Mouse (Mus musculus) forebrain, postnatal 0 days (tissue): ENCODE data around the gene Ctdnep1. TPM values are rescaled to one million over a fixed set of nuclear protein-coding genes. Genes with fewer than 3 reads are reported as not detected.
A peak's percentile ranks its signal among the peaks of the same experiment; 100 is the strongest.

Experiments
- ATAC-seq: fragments of 200-750 bp; cut with Nextera tagmentation; 2 replicates; pipeline ENCODE4 v1.8.0; 2017; ENCODE audit warnings: mild to moderate bottlenecking, moderate library complexity
- DNase-seq: peaks from one replicate; pipeline ENCODE4 v3.0.0-alpha.2; 2015
- H3K27ac ChIP-seq: fragments of 300-500 bp; sonication (generic); 2 replicates; pipeline ENCODE4 v1.5.1; 2014; ENCODE audit warnings: low read depth, mild to moderate bottlenecking, antibody characterized with exemption, low read length, moderate library complexity, mixed read lengths
- H3K27me3 ChIP-seq: fragments of 300-500 bp; sonication (generic); 2 replicates; pipeline ENCODE4 v1.6.1; 2014; ENCODE audit warnings: mild to moderate bottlenecking, low read length, mixed read lengths; ENCODE audit not compliant: insufficient read depth
- H3K36me3 ChIP-seq: fragments of 300-500 bp; sonication (generic); 2 replicates; pipeline ENCODE4 v1.6.1; 2014; ENCODE audit warnings: mild to moderate bottlenecking, moderate library complexity; ENCODE audit not compliant: insufficient read depth
- H3K4me1 ChIP-seq: fragments of 300-500 bp; sonication (generic); 2 replicates; pipeline ENCODE4 v1.6.1; 2014; ENCODE audit warnings: antibody characterized with exemption; ENCODE audit not compliant: insufficient read depth
- H3K4me2 ChIP-seq: fragments of 300-500 bp; sonication (generic); 2 replicates; pipeline ENCODE4 v1.6.1; 2014; ENCODE audit warnings: low read depth, mild to moderate bottlenecking, moderate library complexity
- H3K4me3 ChIP-seq: fragments of 300-500 bp; sonication (generic); 2 replicates; pipeline ENCODE4 v1.5.1; 2014; ENCODE audit warnings: low read depth, low read length, mixed read lengths
- H3K9ac ChIP-seq: fragments of 300-500 bp; sonication (generic); 2 replicates; pipeline ENCODE4 v1.6.1; 2014; ENCODE audit warnings: mild to moderate bottlenecking
- H3K9me3 ChIP-seq: fragments of 300-500 bp; sonication (generic); 2 replicates; pipeline ENCODE4 v1.6.1; 2016; ENCODE audit warnings: low read length
- CTCF ChIP-seq: sonication (generic); IDR thresholded peaks from 2 replicates; pipeline ENCODE4 v1.5.1; 2016; ENCODE audit warnings: antibody characterized with exemption, control low read depth, low read depth
- WGBS: fragments of 180-500 bp; shearing (Covaris S2); extraction: QIAGEN DNeasy Blood & Tissue Kit; methylation state at CpG from one replicate; pipeline ENCODE4 v1.1.7; 2014; 5-methylcytosine and 5-hydroxymethylcytosine counted together
- polyA plus RNA-seq: library from polyadenylated mRNA; unstranded; fragments of >200 nt; fragmentation: Nextera tagmentation; extraction: Ambion mirVana; gene quantifications from 2 replicates; pipeline ENCODE4 v1.2.1, GENCODE M21; 2015
- total RNA-seq: library from RNA; depleted of rRNA; stranded (reverse); fragments of >200 nt; gene quantifications from 2 replicates; pipeline ENCODE4 v1.2.3, GENCODE M21; 2014

Gene Ctdnep1
- total and polyA plus RNA-seq, 2 experiments from 2014 or later, result 23.2 to 41.4 TPM

DNA sequence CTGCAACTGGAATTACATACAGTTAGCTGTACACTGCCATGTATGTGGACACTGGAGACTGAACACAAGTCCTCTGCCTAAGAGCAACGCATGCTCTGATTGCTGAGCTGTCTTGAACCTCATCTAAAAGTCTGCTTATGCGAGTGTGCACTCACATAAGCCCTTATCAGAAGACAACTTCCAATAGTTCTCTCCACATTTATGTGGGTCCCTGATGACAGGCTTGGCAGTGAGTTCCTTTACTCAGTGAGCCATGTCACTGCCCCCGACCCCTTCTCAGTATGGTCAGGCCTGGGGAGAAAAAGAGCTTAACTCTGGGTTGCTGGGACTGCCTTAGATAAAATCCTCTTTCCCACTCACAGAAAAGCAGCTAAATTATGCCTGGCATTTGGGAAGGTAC lies 35.7 kb downstream of the Ctdnep1 start, which contains the start of gene Dlg4:
Gene Dlg4, plus strand, starts transcription at position 274 of the 400 bp plus-strand sequence.
- Histone ChIP-seq H3K9ac (peak within 1 kb of the TSS; percentile 88), H3K27ac (peak within 1 kb of the TSS; percentile 96), H3K9me3 (no peaks in the 10 kb centered on the region), H3K4me2 (peak within 1 kb of the TSS; percentile 80), H3K4me3 (peak within 1 kb of the TSS; percentile 84), H3K4me1 (peaks cover 26% of the 10 kb centered on the region), H3K27me3 (no peaks in the 10 kb centered on the region), H3K36me3 (peaks cover 18% of the 10 kb centered on the region)
- DNase-seq (no peak), ATAC-seq (no peak)
- WGBS, result 60% methylated on average over 3 of the region's 3 CpGs
- no peak for TF ChIP-seq CTCF

DNA sequence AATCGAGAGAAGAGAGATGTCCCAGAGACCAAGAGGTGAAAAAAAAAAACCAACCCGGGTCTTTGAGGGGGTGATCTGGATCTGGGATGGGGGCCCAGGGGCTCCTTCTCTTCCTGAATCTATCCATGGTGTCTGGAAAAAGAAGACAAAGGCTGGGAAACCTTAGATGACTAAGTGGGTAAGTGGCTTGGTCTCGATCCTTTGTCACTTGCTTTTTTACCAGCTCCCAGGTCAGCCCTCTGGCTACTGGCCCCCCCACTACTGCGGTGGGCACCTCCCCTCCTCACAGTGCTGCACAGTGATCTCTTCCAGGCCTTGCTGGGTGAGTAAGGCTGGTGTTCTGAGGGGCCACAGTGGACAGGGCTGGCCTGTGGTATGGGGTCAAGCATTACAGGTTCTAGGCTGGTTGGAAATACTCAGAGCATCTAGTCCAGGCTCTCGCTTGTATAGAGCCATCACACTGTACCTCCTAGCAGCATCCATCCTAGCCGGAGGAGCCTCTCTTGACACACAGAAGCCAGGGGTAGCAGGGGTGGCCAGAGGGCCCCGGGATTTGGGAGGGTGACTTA lies 36.3 kb downstream of the Ctdnep1 start:
- TF ChIP-seq CTCF, result no peak
- Histone ChIP-seq H3K4me2 (peak overlapping the region; percentile 80), H3K36me3 (peaks cover 11% of the 10 kb centered on the region), H3K27me3 (no peaks in the 10 kb centered on the region), H3K27ac (peak overlapping the region; percentile 96), H3K9me3 (no peaks in the 10 kb centered on the region), H3K9ac (peak overlapping the region; percentile 88), H3K4me3 (peak overlapping the region; percentile 84), H3K4me1 (peaks cover 31% of the 10 kb centered on the region)
- DNase-seq (no peak), ATAC-seq (no peak)
- WGBS, result 22% methylated on average over 7 of the region's 7 CpGs

DNA sequence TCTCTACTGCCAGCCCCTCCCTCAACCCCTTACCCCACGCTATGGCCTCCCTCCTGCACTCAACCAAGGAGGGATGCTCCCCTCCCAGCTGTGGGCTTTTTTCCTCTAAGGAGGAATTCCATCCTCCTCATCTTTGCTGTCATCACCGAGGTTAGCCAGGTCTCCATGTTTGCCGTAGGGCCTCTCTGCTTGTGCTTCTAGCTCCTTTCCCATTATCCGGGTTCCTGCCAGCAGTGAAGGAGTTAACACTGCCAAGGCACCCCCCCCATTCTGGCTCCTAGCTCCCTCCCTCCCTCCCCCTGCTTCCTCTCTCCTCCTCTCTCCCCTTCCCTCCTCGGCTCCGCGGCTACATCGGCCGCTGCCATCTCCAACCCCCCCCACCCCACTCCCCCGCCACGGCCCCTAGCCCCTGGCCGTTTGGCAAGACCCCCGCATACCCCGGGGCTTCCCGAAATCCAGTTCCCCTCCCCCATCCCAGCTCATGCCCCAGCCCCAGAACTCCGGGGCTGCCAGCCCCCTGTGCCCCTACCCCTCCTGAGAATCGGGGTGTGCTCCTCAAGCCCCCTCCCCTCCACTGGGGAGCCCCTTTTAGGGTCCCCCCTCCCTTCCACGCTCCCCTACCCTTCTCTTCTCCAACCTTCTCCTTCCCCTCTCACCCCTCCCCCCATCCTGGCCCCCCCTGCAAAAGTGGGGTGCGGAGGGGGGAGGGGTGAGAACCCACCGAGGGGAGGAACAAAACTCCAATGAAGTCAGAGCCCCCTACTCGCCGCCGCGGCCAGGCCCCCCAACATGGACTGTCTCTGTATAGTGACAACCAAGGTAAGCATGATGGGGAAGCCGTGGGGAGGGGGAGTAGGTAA lies 37.4 kb downstream of the Ctdnep1 start:
- H3K27me3 ChIP-seq, result no peaks in the 10 kb centered on the region
- 2% methylated on average over 23 of the region's 25 CpGs for WGBS
- ATAC-seq (peak; percentile 2; the same call in 1 of the 2 replicates), DNase-seq (peak; percentile 91)
- peak overlapping the region; percentile 80 for H3K4me2 ChIP-seq
- peak overlapping the region; percentile 84 for H3K4me3 ChIP-seq
- peak overlapping the region; percentile 96 for H3K27ac ChIP-seq
- H3K9ac ChIP-seq, result peak overlapping the region; percentile 88
- no peaks in the 10 kb centered on the region for H3K9me3 ChIP-seq
- peaks cover 2% of the 10 kb centered on the region; the same call in 1 of the 2 replicates for H3K36me3 ChIP-seq
- H3K4me1 ChIP-seq, result peaks cover 38% of the 10 kb centered on the region
- no peak for TF ChIP-seq CTCF

DNA sequence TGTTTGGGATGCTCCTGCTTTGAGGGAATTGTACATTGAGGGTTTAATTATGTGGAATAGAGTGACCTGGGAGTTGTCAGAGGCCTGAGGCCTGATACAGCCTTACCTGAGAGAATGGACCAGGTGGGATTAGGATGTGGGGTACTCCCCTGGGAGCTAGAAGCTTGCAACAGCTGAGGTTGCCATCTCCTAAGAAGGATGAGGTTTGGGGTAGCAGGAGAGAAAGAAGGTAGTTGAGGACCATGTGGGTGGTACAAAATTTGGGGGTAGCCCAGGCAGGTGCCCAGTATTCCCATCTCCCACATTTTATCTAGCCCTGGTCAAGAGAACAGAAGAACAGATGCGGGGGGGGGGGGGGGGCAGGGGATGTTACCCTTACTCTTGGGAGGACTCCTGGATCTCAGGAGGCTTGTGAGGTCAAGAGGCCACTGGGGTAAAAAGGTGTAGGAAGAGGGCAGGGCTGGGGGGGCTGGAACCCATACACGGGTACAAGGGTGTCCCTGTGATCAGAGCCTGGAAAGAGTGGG lies 38.6 kb downstream of the Ctdnep1 start:
- no peaks in the 10 kb centered on the region for H3K9me3 ChIP-seq
- WGBS, result 17% methylated on average over 2 of the region's 2 CpGs

DNA sequence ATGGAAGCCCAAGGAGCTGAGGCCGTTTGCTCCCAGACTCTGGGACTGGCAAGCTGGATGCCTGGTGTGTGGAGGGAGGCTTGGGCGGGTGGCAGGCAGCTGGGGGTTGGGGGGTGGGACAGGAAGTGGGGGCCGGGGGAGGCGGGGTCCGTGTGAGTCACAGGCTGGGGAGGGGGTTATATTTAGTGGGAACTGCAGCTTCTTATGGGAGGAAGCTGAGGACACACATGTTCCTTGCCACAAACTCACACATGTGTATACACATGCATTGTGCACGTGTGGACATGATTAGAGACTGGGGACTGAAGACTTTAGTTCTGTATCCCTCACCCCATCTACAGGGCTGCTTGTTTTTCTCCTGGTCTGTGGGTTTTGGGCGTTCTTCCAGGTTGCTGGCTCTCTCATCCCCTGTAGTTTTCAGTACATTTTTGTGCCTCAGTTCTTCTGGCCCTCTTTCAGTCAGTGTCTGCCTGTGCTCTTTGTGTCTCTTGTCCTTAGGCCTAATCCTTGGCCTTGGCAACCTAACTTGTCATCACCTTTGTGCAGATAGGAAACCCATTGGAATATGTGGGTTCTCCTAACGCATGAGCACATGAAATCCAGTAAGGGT lies 39.2 kb downstream of the Ctdnep1 start:
- peaks cover 39% of the 10 kb centered on the region for H3K4me1 ChIP-seq
- 7% methylated on average over 7 of the region's 8 CpGs for WGBS
- no peaks in the 10 kb centered on the region for H3K36me3 ChIP-seq
- no peaks in the 10 kb centered on the region for H3K27me3 ChIP-seq
- ATAC-seq (no peak), DNase-seq (no peak)
- no peak for TF ChIP-seq CTCF
- peak overlapping the region; percentile 88 for H3K9ac ChIP-seq
- H3K9me3 ChIP-seq, result no peaks in the 10 kb centered on the region
- H3K27ac ChIP-seq, result peak overlapping the region; percentile 96
- peak overlapping the region; percentile 80 for H3K4me2 ChIP-seq
- H3K4me3 ChIP-seq, result peak overlapping the region; percentile 84

More for the DNA sequence above, 38.6 kb downstream of the Ctdnep1 start:
- DNase-seq (no peak), ATAC-seq (no peak)
- Histone ChIP-seq H3K27me3 (no peaks in the 10 kb centered on the region), H3K4me1 (peaks cover 42% of the 10 kb centered on the region), H3K9ac (peak overlapping the region; percentile 88), H3K4me2 (peak overlapping the region; percentile 80), H3K4me3 (peak overlapping the region; percentile 84), H3K36me3 (no peaks in the 10 kb centered on the region), H3K27ac (peak overlapping the region; percentile 96)
- TF ChIP-seq CTCF, result no peak

DNA sequence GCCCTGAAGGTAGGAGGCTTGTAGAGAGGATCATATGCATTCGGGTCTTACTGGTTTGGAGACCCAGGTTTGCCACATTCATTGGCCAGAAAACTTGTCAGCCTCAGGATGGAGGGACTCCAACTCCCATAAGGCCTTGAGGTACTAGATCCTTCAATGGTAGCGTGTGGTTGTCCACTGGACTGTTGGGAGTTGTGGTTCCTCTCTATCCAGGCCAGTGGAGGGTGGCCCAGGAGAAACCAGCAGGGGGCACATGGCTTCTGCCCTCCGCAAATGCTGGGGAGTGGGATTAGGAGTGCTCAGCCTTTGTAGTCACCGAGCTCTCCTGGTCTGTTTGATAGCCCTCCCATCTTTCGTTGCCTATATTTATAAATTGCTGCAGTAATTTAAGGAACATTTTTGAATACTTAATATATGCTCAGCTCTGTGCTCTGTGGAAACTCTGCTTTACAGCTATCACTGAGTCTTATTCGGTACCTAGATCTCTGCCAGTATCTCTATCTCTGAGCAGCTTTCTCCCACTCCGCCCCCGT lies 39.8 kb downstream of the Ctdnep1 start:
- DNase-seq (peak; percentile 89), ATAC-seq (peak; percentile 84)
- no peaks in the 10 kb centered on the region for H3K9me3 ChIP-seq
- no peaks in the 10 kb centered on the region for H3K36me3 ChIP-seq
- peak; percentile 71 for TF ChIP-seq CTCF
- H3K4me2 ChIP-seq, result peak overlapping the region; percentile 80
- WGBS, result 1% methylated on average over 8 of the region's 8 CpGs
- H3K27ac ChIP-seq, result peak overlapping the region; percentile 96
- peaks cover 39% of the 10 kb centered on the region for H3K4me1 ChIP-seq
- peak overlapping the region; percentile 88 for H3K9ac ChIP-seq
- peak overlapping the region; percentile 84 for H3K4me3 ChIP-seq
- no peaks in the 10 kb centered on the region for H3K27me3 ChIP-seq
